Mouse (Mus musculus) MEL (cell line): Measurements from ENCODE around the gene Spag7.

Experiments used
- CTCF ChIP-seq, 3 experiments: IDR thresholded peaks in 2 of 3; conservative IDR thresholded peaks in 1 of 3; 2 replicates each; pipeline ENCODE4 v1.5.1; 2011 to 2012; ENCODE audit warnings: low read length in 3 of 3, low read depth in 2 of 3, mild to moderate bottlenecking in 2 of 3, improper control_type of control experiment in 1 of 3, inconsistent platforms in 1 of 3, mixed read lengths in 1 of 3, moderate library complexity in 1 of 3; ENCODE audit not compliant: control insufficient read depth in 1 of 3, insufficient read depth in 1 of 3, poor library complexity in 1 of 3, severe bottlenecking in 1 of 3
- POLR2A ChIP-seq, 2 experiments: IDR thresholded peaks; 2 replicates each; pipeline ENCODE4 v1.6.1; 2011 to 2012; ENCODE audit warnings: low read length in 2 of 2, mild to moderate bottlenecking in 2 of 2, control low read depth in 1 of 2, improper control_type of control experiment in 1 of 2, low read depth in 1 of 2, moderate library complexity in 1 of 2; ENCODE audit not compliant: control insufficient read depth in 1 of 2, insufficient read depth in 1 of 2, poor library complexity in 1 of 2
- POLR2AphosphoS2 ChIP-seq: IDR thresholded peaks from 2 replicates; pipeline ENCODE4 v1.6.1; 2011; ENCODE audit warnings: low read length, improper control_type of control experiment
- TBP ChIP-seq: IDR thresholded peaks from 2 replicates; pipeline ENCODE4 v1.8.0; 2011; ENCODE audit warnings: low read depth, low read length, improper control_type of control experiment
- UBTF ChIP-seq: IDR thresholded peaks from 2 replicates; pipeline ENCODE4 v1.6.1; 2012; ENCODE audit warnings: low read depth, mild to moderate bottlenecking, inconsistent platforms, low read length, improper control_type of control experiment, moderate library complexity, borderline replicate concordance; ENCODE audit not compliant: insufficient read depth
- USF1 ChIP-seq: IDR thresholded peaks from 2 replicates; pipeline ENCODE4 v1.6.1; 2014; ENCODE audit warnings: low read depth, mild to moderate bottlenecking, inconsistent platforms, low read length, improper control_type of control experiment, moderate library complexity

DNA sequence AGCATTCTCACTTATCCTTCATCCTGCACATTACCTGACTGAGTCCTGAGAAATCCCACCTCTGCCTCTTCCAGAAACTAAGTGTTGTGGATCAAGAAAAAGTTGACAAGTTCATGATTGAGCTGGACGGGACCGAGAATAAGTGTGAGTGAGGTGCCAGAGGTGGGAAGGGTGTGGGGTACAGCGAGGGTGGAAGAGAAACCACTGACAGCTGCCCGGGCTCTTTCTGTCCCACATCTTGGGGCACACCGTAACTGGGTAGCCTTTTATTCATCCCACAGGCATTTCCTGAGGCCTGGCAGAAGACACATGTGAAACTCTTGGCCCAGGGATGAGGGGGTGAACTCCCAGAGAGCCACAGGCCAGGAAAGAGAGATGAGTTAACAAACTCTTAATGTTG, 10.7 kb downstream of the Spag7 start:
- TF ChIP-seq TBP: no peak
- no peak for TF ChIP-seq POLR2A (IDR thresholded peaks at IDR 0.05; ENCODE audit: control insufficient read depth in 1 of 2, insufficient read depth in 1 of 2, low read depth in 1 of 2, low read length in 2 of 2, poor library complexity in 1 of 2)
- no peak for TF ChIP-seq USF1
- no peak for TF ChIP-seq UBTF
- no peak for TF ChIP-seq POLR2AphosphoS2
- no peak for TF ChIP-seq CTCF (IDR thresholded peaks at IDR 0.05 in 2 of 3, conservative IDR thresholded peaks at IDR 0.05 in 1 of 3; ENCODE audit: control insufficient read depth in 1 of 3, insufficient read depth in 1 of 3, low read depth in 2 of 3, low read length in 3 of 3, poor library complexity in 1 of 3, severe bottlenecking in 1 of 3)
